Mouse (Mus musculus): ENCODE measurements around the gene Cyp4b1. TPM values are rescaled to one million over a fixed set of nuclear protein-coding genes. Genes with fewer than 3 reads are reported as not detected.
"Not testable (repeated sequence)": the region's sequence is repeated elsewhere in the genome, so short reads cannot be mapped to it uniquely, and the experiment has no call there.

The Cyp4b1 gene
- polyA plus RNA-seq (2016; fragmentation: Nextera tagmentation; extraction: Ambion mirVana), result 0.12 and 0.36 TPM in 2 replicates

DNA sequence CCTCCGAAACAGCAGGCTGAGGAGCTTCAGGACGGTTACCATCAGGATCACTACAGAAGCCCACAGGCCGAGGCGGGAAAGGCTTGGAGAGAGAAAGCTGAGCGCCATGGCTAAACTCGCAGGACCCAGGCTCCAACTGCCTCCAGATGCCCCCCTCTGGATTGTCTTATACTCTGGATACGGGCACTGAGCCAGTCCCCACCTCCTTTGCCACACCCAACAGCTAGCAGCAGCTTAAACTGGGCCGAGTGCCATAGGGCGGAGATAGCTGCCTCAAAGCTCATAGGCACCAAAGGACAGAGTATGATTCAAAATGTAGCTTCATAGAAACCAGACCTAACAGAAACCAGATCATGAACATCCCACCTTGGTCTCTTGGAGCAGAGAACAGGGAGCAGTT, at the start of gene Cyp4b1:
Gene Cyp4b1, minus strand, starts transcription at position 144 of the 400 bp plus-strand sequence.
- no peaks in the 10 kb centered on the region for H3K36me3 ChIP-seq
- WGBS, result 95% methylated on average over 9 of the region's 9 CpGs
- no peak for ATAC-seq (ENCODE audit: low FRiP score)

DNA sequence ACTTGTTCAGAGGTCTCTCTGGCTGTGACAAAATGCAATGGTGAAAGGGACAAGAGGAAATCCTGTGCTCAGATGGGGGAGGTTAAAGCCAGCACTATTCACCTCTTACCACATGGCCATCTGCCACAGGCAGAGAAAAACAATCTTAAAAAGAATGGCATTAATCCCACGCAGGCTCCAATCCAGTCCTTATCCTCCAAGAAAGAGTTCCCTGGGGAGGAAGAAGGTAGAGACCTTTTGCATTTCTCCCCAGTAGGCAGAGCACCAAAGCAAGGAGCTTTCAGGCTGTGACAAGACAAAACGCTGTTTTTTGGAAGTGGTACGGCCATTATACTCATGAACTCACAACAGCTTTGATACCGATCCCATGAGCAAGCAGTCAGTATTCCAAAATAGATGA, 38.8 kb upstream of the Cyp4b1 start:
- H3K4me2 ChIP-seq (replicated peaks), result no peak overlapping the region

More for the DNA sequence above, at the start of gene Cyp4b1:
- Histone ChIP-seq H3K9ac (no peak within 1 kb of the TSS), H3K4me1 (no peaks in the 10 kb centered on the region), H3K4me3 (no peak within 1 kb of the TSS), H3K4me2 (replicated peaks) (no peak within 1 kb of the TSS), H3K27me3 (no peaks in the 10 kb centered on the region), H3K27ac (no peak within 1 kb of the TSS), H3K9me3 (replicated peaks) (no peaks in the 10 kb centered on the region)

DNA sequence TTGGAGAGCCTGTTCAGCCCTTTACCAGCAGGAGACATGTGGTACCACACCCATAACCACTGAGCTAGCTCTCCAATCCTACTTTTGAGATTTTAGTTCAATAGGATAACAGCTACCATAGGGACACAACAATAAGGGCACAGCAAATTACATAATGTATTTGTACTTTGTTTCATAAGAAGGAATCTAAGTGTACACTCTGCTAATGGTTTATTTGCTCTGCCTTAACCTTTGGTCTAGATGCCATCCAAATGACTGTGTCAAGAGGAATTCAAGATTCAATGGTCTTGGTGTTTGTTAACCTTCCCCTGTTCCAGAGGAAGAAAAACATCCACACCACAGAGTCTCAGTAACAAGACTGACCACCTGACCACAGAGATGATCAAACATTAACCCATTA, 11.7 kb upstream of the Cyp4b1 start:
- H3K36me3 ChIP-seq, result no peaks in the 10 kb centered on the region
- H3K9me3 ChIP-seq (replicated peaks), result no peaks in the 10 kb centered on the region
- no peak overlapping the region for H3K4me3 ChIP-seq
- ATAC-seq (ENCODE audit: low FRiP score), result no peak
- H3K4me2 ChIP-seq (replicated peaks), result no peak overlapping the region
- peaks cover 5% of the 10 kb centered on the region; the same call in 1 of the 2 replicates for H3K27me3 ChIP-seq
- no peak overlapping the region for H3K9ac ChIP-seq
- H3K4me1 ChIP-seq, result peaks cover 8% of the 10 kb centered on the region
- no peak overlapping the region for H3K27ac ChIP-seq

More for the DNA sequence above, 38.8 kb upstream of the Cyp4b1 start:
- Histone ChIP-seq H3K4me3 (no peak overlapping the region), H3K27me3 (no peaks in the 10 kb centered on the region), H3K36me3 (no peaks in the 10 kb centered on the region), H3K9ac (no peak overlapping the region), H3K4me1 (no peaks in the 10 kb centered on the region), H3K9me3 (replicated peaks) (no peaks in the 10 kb centered on the region), H3K27ac (no peak overlapping the region)
- no peak for ATAC-seq (ENCODE audit: low FRiP score)
- 51% methylated on average over 4 of the region's 4 CpGs for WGBS

DNA sequence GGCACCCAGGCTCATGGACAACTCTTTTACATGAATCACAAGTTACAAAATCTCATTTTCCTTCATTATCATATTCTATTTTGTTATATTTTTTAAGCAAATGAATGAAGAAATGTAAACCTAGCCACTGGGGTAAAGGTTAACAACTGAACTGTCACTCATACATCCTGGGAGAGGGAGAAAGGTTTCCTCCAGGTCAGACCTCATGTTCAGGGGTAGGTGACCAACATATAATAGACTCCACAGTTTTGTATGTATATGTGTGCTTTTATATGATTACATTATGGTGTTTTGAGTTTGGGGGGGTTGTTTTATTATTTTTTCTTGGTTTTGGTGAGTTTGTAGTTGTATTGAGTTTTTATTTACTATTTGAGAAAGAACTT, 10.3 kb upstream of the Cyp4b1 start:
- no peak overlapping the region for H3K4me3 ChIP-seq
- H3K4me2 ChIP-seq (replicated peaks), result peak overlapping the region; percentile 97; the same call in 1 of the 2 replicates
- H3K9ac ChIP-seq, result no peak overlapping the region
- H3K4me1 ChIP-seq, result peaks cover 8% of the 10 kb centered on the region
- H3K27me3 ChIP-seq, result peaks cover 5% of the 10 kb centered on the region; the same call in 1 of the 2 replicates
- H3K27ac ChIP-seq, result no peak overlapping the region
- no peak for ATAC-seq (ENCODE audit: low FRiP score)
- H3K36me3 ChIP-seq, result no peaks in the 10 kb centered on the region
- H3K9me3 ChIP-seq (replicated peaks), result no peaks in the 10 kb centered on the region

DNA sequence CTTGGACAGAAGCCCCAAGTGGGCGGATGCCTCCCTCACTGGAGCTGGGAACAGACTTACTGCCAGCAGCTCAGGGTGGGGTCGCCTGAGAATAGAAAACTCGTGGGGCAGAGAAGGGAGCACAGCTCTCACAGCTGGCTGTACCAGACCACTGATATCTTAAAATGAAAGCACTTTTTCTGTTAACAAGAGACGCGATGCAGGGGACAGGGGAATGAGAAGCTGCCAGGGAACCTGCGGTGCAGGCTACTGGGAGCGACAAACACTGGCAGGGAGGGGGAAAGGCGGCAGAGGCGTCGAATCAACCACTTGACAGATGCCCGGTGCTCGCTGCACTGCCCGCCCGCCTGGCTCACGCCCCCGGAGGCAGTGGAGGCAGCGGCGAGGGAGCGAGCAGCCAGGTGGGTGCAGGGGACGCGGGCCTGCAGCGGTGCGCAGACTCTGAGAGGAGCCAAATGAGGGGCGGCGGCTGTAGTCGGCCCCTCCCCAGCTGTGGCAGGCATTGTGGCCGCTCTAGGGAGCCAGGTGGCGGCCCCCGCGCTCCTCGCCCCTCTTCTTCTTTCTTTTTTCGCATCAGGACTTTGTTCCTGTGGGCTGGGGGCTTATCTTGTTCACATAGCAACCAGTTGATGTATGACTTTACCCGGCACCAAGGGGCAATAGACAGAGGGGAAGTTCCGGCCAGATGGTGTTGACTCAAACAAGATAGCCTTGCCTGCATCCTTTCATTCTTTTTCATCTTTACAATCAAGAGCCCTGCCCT, 9.8 kb upstream of the Cyp4b1 start:
- H3K4me1 ChIP-seq, result peaks cover 8% of the 10 kb centered on the region
- peak overlapping the region; percentile 97 for H3K4me2 ChIP-seq (replicated peaks)
- peak overlapping the region; percentile 46 for H3K4me3 ChIP-seq
- no peaks in the 10 kb centered on the region for H3K36me3 ChIP-seq
- H3K9me3 ChIP-seq (replicated peaks), result no peaks in the 10 kb centered on the region
- 2% methylated on average over 34 of the region's 34 CpGs for WGBS
- ATAC-seq (ENCODE audit: low FRiP score), result peak; percentile 87
- peaks cover 5% of the 10 kb centered on the region; the same call in 1 of the 2 replicates for H3K27me3 ChIP-seq
- no peak overlapping the region for H3K27ac ChIP-seq
- peak overlapping the region; percentile 56 for H3K9ac ChIP-seq

DNA sequence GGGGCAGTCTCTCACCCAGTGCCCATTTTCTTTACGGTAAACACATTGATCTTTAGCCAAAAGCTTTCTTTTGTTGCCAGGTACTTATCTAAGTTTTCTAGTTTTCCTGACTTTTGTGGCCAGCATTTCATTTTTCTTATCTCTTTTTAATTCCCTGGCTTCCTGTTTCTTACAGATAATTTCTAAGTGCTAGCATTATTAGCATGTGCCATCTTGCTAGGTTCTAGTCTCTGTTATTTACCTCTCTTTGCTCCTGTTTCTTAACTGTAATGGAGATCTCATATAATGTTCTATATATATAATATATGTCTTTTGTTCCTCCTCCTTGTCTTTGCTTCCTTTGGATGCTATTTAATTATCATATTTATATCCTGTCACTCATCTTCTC, 9.0 kb upstream of the Cyp4b1 start:
- not testable (repeated sequence) for H3K9me3 ChIP-seq (replicated peaks); H3K36me3 ChIP-seq; H3K27ac ChIP-seq; H3K4me1 ChIP-seq; H3K9ac ChIP-seq; H3K27me3 ChIP-seq; H3K4me2 ChIP-seq (replicated peaks); ATAC-seq (ENCODE audit: low FRiP score); H3K4me3 ChIP-seq
- 88% methylated on average over 1 of the region's 1 CpGs for WGBS

DNA sequence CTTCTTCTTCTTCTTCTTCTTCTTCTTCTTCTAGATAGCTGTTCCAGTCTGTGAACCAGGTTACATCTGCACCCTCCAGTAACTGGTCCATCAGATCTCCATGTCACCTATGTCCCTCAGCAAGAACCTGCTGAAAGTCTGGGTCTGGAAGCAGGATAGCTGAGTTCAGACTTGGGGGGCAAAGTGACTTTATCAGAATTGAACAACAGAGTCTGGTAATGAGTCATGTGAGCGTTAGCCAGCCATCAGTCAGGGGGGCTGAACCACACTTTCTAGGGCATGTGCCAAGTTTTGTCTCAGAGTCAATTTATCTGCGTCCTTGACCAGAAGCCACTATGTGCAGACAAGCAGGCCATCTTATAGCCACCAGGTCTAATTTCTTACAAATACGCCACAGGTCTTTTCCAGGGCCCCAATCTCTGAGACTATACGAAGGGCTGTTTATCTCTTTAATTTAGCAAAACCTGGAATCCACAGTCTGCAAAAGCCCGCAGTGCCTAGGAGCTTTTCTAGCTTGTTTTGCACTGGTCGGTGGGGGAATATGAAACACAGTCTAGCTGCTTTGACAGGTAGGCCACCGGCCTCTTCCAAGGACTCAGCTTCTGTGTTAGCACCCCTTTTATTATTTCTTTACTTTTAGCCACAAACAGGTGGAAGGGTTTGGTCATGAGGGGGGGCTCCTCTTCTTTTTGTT, 8.5 kb upstream of the Cyp4b1 start:
- not testable (repeated sequence) for H3K27ac ChIP-seq
- 89% methylated on average over 7 of the region's 7 CpGs for WGBS

DNA sequence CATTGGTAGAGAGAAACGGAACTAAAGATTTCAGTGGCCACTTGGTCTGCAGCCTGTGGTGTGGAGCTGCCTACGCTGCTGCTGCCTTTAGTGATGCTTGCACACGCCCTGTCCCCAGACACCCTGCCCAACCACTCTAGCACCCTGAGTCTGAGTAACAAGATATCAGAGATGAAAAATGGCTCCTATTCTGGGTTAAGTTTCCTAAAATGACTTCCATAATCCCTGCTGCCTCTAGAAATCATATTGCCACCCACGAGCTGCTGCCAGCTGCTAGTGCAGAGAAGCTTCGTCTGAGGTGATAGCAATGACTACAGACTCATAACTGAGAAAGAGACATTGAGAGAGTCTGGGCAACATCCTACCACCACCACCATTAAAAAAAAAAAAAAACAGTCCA, 3.3 kb upstream of the Cyp4b1 start:
- ATAC-seq (ENCODE audit: low FRiP score), result no peak
- 87% methylated on average over 5 of the region's 5 CpGs for WGBS
- no peaks in the 10 kb centered on the region for H3K36me3 ChIP-seq
- H3K9me3 ChIP-seq (replicated peaks), result no peaks in the 10 kb centered on the region
- no peak overlapping the region for H3K9ac ChIP-seq
- H3K27ac ChIP-seq, result no peak overlapping the region
- no peak overlapping the region for H3K4me2 ChIP-seq (replicated peaks)
- H3K4me1 ChIP-seq, result no peaks in the 10 kb centered on the region
- H3K27me3 ChIP-seq, result no peaks in the 10 kb centered on the region
- no peak overlapping the region for H3K4me3 ChIP-seq

More for the DNA sequence above, 8.5 kb upstream of the Cyp4b1 start:
- not testable (repeated sequence) for H3K36me3 ChIP-seq; H3K4me3 ChIP-seq; H3K4me2 ChIP-seq (replicated peaks); H3K4me1 ChIP-seq; ATAC-seq (ENCODE audit: low FRiP score); H3K9me3 ChIP-seq (replicated peaks); H3K27me3 ChIP-seq; H3K9ac ChIP-seq

DNA sequence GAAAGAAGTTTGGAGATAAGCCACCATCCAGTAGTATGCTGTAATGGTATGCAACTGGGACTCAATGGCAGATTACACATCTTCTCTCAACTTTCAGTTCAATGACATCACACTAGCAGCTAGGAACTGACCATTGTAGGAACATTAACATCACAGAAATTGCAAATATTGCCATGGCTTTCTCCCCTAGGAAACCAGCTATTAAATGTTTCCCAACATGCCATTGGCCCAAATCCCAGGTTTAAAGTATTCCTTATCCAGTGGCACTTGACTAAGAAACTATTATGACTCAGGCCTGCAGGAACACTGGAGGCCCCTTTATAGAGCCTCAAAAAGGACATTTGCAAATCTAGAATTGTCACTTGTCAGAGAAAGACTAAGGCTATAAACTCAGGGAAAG, 1.8 kb upstream of the Cyp4b1 start:
- Histone ChIP-seq H3K36me3 (no peaks in the 10 kb centered on the region), H3K27me3 (no peaks in the 10 kb centered on the region), H3K9me3 (replicated peaks) (no peaks in the 10 kb centered on the region), H3K4me1 (no peaks in the 10 kb centered on the region), H3K4me2 (replicated peaks) (no peak overlapping the region), H3K9ac (no peak overlapping the region), H3K27ac (no peak overlapping the region), H3K4me3 (no peak overlapping the region)
- no peak for ATAC-seq (ENCODE audit: low FRiP score)

DNA sequence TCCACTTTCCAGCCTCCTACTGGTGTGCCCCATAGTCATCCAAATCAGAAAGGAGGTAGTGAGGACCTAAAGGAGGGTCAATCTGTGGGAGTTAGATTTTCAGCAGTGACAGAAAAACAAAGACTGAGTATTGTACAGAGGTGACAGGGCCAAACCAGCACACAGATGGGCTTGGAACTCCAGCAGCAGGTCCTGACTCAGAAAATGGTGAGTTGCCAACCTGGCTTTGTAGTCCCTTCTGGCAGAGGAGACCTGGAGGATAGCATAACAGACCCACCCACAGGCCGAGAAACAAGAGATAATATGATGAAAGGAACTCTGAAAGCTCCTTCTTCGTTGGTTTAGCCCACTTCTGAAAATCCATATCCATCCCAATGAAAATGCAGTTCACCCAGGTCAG, 1.2 kb upstream of the Cyp4b1 start:
- no peak overlapping the region for H3K27ac ChIP-seq
- WGBS, result 71% methylated on average over 2 of the region's 2 CpGs
- H3K4me2 ChIP-seq (replicated peaks), result no peak overlapping the region
- no peak for ATAC-seq (ENCODE audit: low FRiP score)
- no peaks in the 10 kb centered on the region for H3K36me3 ChIP-seq
- H3K9ac ChIP-seq, result no peak overlapping the region
- no peaks in the 10 kb centered on the region for H3K9me3 ChIP-seq (replicated peaks)
- no peaks in the 10 kb centered on the region for H3K4me1 ChIP-seq
- H3K4me3 ChIP-seq, result no peak overlapping the region
- no peaks in the 10 kb centered on the region for H3K27me3 ChIP-seq

DNA sequence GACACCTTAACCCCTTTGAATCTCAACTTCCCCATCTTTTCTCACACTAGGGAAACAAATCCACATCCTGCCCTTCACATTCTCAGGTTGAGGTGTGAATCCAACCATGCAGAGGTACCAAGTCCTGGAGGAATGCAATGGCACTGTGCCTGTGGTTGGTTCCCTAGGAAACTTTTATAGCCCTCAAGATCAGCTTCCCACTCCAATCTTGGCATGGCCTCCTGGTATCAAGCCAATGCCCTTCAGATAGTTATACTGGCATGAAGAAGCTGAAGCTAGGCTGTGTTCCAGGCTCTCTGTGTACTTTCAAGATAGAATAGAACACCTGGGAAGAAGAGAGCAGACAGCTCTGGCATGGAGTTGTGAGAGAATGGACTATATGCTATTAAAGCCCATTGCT, 2.2 kb downstream of the Cyp4b1 start:
- Histone ChIP-seq H3K27ac (no peak overlapping the region), H3K36me3 (no peaks in the 10 kb centered on the region), H3K4me3 (no peak overlapping the region), H3K27me3 (no peaks in the 10 kb centered on the region), H3K4me2 (replicated peaks) (no peak overlapping the region), H3K4me1 (no peaks in the 10 kb centered on the region), H3K9me3 (replicated peaks) (no peaks in the 10 kb centered on the region), H3K9ac (no peak overlapping the region)
- ATAC-seq (ENCODE audit: low FRiP score), result no peak

DNA sequence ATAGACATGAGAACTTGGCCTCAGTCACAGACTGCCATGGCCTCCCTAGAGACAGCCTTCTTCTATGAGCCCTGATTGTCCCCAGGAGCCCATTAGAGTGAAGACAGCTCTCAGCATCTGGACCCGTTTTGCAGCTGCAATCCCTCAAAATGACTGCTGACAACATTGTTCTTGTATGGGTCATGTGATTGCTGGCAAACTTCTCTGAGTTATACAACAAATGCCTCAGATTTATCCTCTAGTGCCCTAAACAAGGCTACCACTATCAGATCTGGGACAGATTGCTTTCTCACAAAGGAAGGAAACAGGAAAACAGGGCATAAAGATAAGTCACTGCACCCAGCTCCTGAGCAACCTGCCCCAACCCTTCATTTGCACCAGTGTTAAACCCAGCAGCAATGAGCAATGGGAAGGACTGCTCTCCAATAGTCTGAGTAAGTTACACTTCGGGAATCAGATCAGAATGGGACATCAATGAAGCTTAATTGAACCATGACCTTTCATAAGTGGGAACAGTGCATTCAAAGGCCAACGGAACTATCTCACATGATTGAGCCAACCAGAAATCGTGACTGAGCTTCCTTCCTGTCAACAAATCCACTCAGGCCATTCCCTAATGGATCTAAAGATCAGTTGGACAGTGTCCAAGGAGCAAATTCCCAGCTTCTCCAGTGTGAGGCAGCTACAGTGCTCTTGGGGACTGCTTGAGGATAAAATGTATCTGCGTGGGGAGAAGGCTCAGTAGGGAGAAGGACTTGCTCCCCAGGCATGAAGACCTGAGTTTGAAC, 4.4 kb downstream of the Cyp4b1 start:
- no peak for ATAC-seq (ENCODE audit: low FRiP score)
- no peak overlapping the region for H3K4me2 ChIP-seq (replicated peaks)
- no peaks in the 10 kb centered on the region for H3K36me3 ChIP-seq
- no peak overlapping the region for H3K4me3 ChIP-seq
- no peaks in the 10 kb centered on the region for H3K9me3 ChIP-seq (replicated peaks)
- no peak overlapping the region for H3K27ac ChIP-seq
- WGBS, result 73% methylated on average over 5 of the region's 5 CpGs
- H3K27me3 ChIP-seq, result no peaks in the 10 kb centered on the region
- H3K9ac ChIP-seq, result no peak overlapping the region
- H3K4me1 ChIP-seq, result no peaks in the 10 kb centered on the region

Data from hindbrain, embryonic 12.5 days (tissue).